In genomic region chr7:143620951-143621350, GRCm38 (mm10) we compare ENCODE assay signal across 14 mouse cellular contexts. TPM values are rescaled to one million over a fixed set of nuclear protein-coding genes. Genes with fewer than 3 reads are reported as not detected.
"Had no signal": no experiment of that assay in that cellular context is flagged by ENCODE, and none has a peak within 500 bp of the region (broad histone marks: within the 10 kb centered on the region; RNA-seq: fewer than 3 reads in every experiment).

No protein-coding gene starts in this region.

- DNase-seq: kidney, adult 11 months; kidney, adult 8-10 months; kidney, postnatal 10 days; kidney, postnatal 36 days; layer of hippocampus, postnatal 36 days; liver; lung, adult 18-20 months; lung, postnatal 10 days; lung, postnatal 4 days; midbrain, embryonic 14.5 days; spleen, adult 18-20 months; thymus, adult 18-20 months; thymus, postnatal 36 days had no signal

RNA-seq across cellular contexts. Expression of gene Tnfrsf26, which starts 7.6 kb away (rescaled TPM):
- polyA plus RNA-seq: testis, adult 2 months had no signal
